ENCODE assay signal across 25 mouse cellular contexts in genomic region chr1:180499766-180500165, GRCm38 (mm10). TPM values are rescaled to one million over a fixed set of nuclear protein-coding genes. Genes with fewer than 3 reads are reported as not detected.
"Had no signal": no experiment of that assay in that cellular context is flagged by ENCODE, and none has a peak within 500 bp of the region (broad histone marks: within the 10 kb centered on the region; RNA-seq: fewer than 3 reads in every experiment).

No protein-coding gene starts in this region.

- H3K36me3 ChIP-seq: heart, embryonic 10.5 days; heart, embryonic 12.5 days; hindbrain, embryonic 10.5 days; hindbrain, embryonic 12.5 days; intestine, embryonic 15.5 days; kidney, embryonic 15.5 days; limb, embryonic 13.5 days; limb, embryonic 15.5 days; liver, embryonic 12.5 days had no signal

- H3K27me3 ChIP-seq: hindbrain, embryonic 12.5 days; intestine, embryonic 15.5 days; kidney, embryonic 15.5 days; limb, embryonic 13.5 days; limb, embryonic 15.5 days; liver, embryonic 12.5 days had no signal

- H3K9ac ChIP-seq: heart, embryonic 12.5 days; hindbrain, embryonic 12.5 days; hindbrain, embryonic 14.5 days; intestine, embryonic 15.5 days; kidney, embryonic 15.5 days; limb, embryonic 13.5 days; limb, embryonic 15.5 days; liver, embryonic 12.5 days had no signal

- DNase-seq: gastrocnemius, adult 2 months; gastrocnemius, postnatal 10 days; gastrocnemius, postnatal 25 days; heart, adult 18-20 months; heart, postnatal 10 days; heart, postnatal 4 days; kidney, adult 18-20 months; kidney, adult 8-10 months; kidney, postnatal 14 days; kidney, postnatal 36 days; layer of hippocampus, adult 9-11 months; layer of hippocampus, postnatal 36 days had no signal

- H3K9me3 ChIP-seq: heart, embryonic 10.5 days; heart, embryonic 12.5 days; hindbrain, embryonic 10.5 days; hindbrain, embryonic 12.5 days; intestine, embryonic 15.5 days; kidney, embryonic 15.5 days; limb, embryonic 13.5 days; limb, embryonic 15.5 days; liver, embryonic 12.5 days had no signal

- H3K4me3 ChIP-seq: gastrocnemius, adult 2 months; heart, embryonic 10.5 days; heart, embryonic 12.5 days; hindbrain, embryonic 10.5 days; hindbrain, embryonic 12.5 days; intestine, embryonic 15.5 days; kidney, embryonic 15.5 days; limb, embryonic 13.5 days; limb, embryonic 15.5 days; liver, embryonic 12.5 days had no signal

- H3K4me1 ChIP-seq: heart, embryonic 12.5 days; hindbrain, embryonic 12.5 days; intestine, embryonic 15.5 days; kidney, embryonic 15.5 days; limb, embryonic 15.5 days; liver, embryonic 12.5 days had no signal

- H3K4me2 ChIP-seq: heart, embryonic 12.5 days; hindbrain, embryonic 12.5 days; hindbrain, embryonic 14.5 days; intestine, embryonic 15.5 days; kidney, embryonic 15.5 days; limb, embryonic 13.5 days; limb, embryonic 15.5 days; liver, embryonic 12.5 days had no signal

- H3K27ac ChIP-seq: gastrocnemius, adult 2 months; heart, embryonic 10.5 days; hindbrain, embryonic 10.5 days; hindbrain, embryonic 12.5 days; hindbrain, embryonic 14.5 days; intestine, embryonic 15.5 days; kidney, embryonic 15.5 days; kidney, postnatal 0 days; limb, embryonic 13.5 days; limb, embryonic 15.5 days; liver, embryonic 12.5 days had no signal

RNA-seq across cellular contexts. Expression of gene Stum, which starts 16.5 kb away (rescaled TPM):
- total RNA-seq: granulocyte monocyte progenitor cell, adult 5-6 weeks had no signal
- polyA plus RNA-seq: inflammation-experienced regulatory T-cells, adult 6 months had no signal
